Mouse (Mus musculus): ENCODE results near the gene Pdzd11. TPM values are rescaled to one million over a fixed set of nuclear protein-coding genes. Genes with fewer than 3 reads are reported as not detected.

Pdzd11 gene
- polyA plus RNA-seq, 1 experiment from 2014 or later, result 97.0 TPM

DNA sequence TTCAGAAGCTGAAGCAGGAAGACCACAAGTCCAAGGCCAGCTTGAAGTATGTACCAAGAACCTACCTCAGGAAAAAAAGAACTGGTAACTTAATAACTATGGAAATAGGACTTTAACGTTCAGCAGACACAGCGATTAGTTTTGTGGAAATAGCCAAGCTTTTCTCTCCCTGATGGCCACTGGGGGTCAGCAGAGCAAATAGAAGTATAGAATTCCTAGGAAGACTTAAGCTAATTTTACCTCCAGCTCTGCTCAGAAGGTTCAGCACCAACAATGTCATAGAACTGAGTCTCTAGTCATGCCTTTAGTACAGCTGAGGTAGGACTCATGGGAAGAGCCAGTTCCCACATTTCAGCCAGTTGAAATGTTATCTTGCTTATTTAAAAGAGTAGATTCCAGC lies 5.0 kb downstream of the Pdzd11 start:
- H3K4me2 ChIP-seq, result no peak overlapping the region
- 68% methylated on average over 2 of the region's 2 CpGs for WGBS
- no peak overlapping the region for H3K4me3 ChIP-seq (ENCODE audit: low read depth, low read length)
- H3K27ac ChIP-seq (ENCODE audit: low read depth, low read length), result no peak overlapping the region
- no peak for ATAC-seq (replicated peaks; ENCODE audit: low FRiP score)
- H3K36me3 ChIP-seq (ENCODE audit: control insufficient read depth, insufficient read depth, low read length), result no peaks in the 10 kb centered on the region
- peaks cover 10% of the 10 kb centered on the region for H3K27me3 ChIP-seq (replicated peaks; ENCODE audit: control insufficient read depth, insufficient read depth, low read length)
- no peaks in the 10 kb centered on the region for H3K9me3 ChIP-seq (ENCODE audit: control insufficient read depth, low read length)
- H3K4me1 ChIP-seq (replicated peaks; ENCODE audit: control insufficient read depth, insufficient read depth, low read length), result no peaks in the 10 kb centered on the region
- H3K9ac ChIP-seq (ENCODE audit: low read depth, low read length), result no peak overlapping the region
- DNase-seq (ENCODE audit: low spot score), result no peak

DNA sequence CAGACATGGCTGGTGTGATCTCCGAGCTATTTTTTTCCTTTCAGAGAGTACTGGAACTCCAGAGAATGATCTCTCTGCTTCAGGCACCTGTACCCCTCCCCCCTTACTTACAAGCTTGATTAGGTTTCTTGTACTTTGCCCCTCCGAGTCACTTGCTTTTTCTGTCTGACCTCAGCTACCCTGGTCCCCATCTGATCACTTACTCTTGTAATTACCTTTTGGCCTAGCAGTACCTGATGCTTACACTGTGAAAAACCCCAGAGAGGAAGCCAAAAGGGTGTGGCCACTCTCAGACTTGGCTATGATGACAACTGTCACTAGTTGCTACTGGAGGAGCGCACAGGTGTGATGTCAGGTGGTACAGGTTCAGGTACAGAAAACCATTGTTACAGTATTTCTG lies 7.9 kb downstream of the Pdzd11 start:
- DNase-seq (ENCODE audit: low spot score), result no peak
- H3K9me3 ChIP-seq (ENCODE audit: control insufficient read depth, low read length), result no peaks in the 10 kb centered on the region
- 57% methylated on average over 3 of the region's 3 CpGs for WGBS
- no peaks in the 10 kb centered on the region for H3K4me1 ChIP-seq (replicated peaks; ENCODE audit: control insufficient read depth, insufficient read depth, low read length)
- H3K36me3 ChIP-seq (ENCODE audit: control insufficient read depth, insufficient read depth, low read length), result no peaks in the 10 kb centered on the region
- H3K4me2 ChIP-seq, result no peak overlapping the region
- no peak for ATAC-seq (replicated peaks; ENCODE audit: low FRiP score)
- no peak overlapping the region for H3K9ac ChIP-seq (ENCODE audit: low read depth, low read length)
- H3K27me3 ChIP-seq (replicated peaks; ENCODE audit: control insufficient read depth, insufficient read depth, low read length), result peaks cover 13% of the 10 kb centered on the region
- no peak overlapping the region for H3K27ac ChIP-seq (ENCODE audit: low read depth, low read length)
- no peak overlapping the region for H3K4me3 ChIP-seq (ENCODE audit: low read depth, low read length)

DNA sequence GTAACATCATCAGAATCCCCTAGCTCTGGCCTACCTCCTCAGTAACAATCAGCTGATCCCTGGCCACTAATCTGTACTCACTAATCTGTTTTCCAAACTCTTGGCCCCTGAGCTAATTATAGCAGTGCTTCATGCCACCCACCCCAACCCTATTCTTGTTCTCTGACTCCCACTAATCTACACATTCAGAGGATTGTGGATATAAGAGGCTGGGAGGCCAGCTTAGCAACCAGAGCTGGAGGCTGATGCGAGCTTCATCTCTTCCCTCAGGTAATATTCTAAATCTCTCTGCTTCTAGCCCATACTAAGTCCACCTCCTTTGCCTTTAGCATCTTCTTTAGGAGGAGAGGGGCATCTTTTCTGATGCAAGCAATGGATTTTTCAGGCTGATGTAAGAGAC lies 21.1 kb downstream of the Pdzd11 start, which contains the start of gene Arr3:
TSS of gene Arr3 (plus strand) at position 184 of the 400 bp plus-strand sequence.
- no peak within 1 kb of the TSS for H3K4me2 ChIP-seq
- DNase-seq (ENCODE audit: low spot score) (no peak), ATAC-seq (replicated peaks; ENCODE audit: low FRiP score) (no peak)
- 83% methylated on average over 1 of the region's 1 CpGs for WGBS
- H3K36me3 ChIP-seq (ENCODE audit: control insufficient read depth, insufficient read depth, low read length), result no peaks in the 10 kb centered on the region
- no peak within 1 kb of the TSS for H3K9ac ChIP-seq (ENCODE audit: low read depth, low read length)
- no peaks in the 10 kb centered on the region for H3K4me1 ChIP-seq (replicated peaks; ENCODE audit: control insufficient read depth, insufficient read depth, low read length)
- peaks cover 3% of the 10 kb centered on the region; the same call in 1 of the 2 replicates for H3K27me3 ChIP-seq (replicated peaks; ENCODE audit: control insufficient read depth, insufficient read depth, low read length)
- H3K4me3 ChIP-seq (ENCODE audit: low read depth, low read length), result no peak within 1 kb of the TSS
- H3K27ac ChIP-seq (ENCODE audit: low read depth, low read length), result no peak within 1 kb of the TSS
- H3K9me3 ChIP-seq (ENCODE audit: control insufficient read depth, low read length), result no peaks in the 10 kb centered on the region

DNA sequence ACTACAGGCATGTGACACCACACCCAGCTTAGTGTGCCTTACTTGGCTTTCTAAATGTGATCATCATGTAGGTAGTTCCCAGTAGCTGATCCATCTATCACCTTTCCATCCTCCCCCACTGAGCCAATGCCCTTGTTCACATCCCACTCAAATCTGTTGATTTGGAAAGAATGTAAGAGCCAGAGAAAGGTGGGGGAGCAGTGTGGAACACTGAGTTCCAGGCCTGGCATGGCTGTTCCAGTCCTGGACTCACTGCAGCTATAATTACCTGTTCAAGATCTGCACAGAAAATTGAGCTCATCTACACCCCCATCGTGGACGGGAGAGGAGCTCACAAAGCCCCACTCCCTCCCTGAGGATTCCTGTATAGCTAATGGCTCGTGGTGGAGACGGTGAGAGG lies 26.6 kb downstream of the Pdzd11 start:
- H3K27me3 ChIP-seq (replicated peaks; ENCODE audit: control insufficient read depth, insufficient read depth, low read length), result peaks cover 13% of the 10 kb centered on the region
- no peaks in the 10 kb centered on the region for H3K4me1 ChIP-seq (replicated peaks; ENCODE audit: control insufficient read depth, insufficient read depth, low read length)
- no peak overlapping the region for H3K4me3 ChIP-seq (ENCODE audit: low read depth, low read length)
- ATAC-seq (replicated peaks; ENCODE audit: low FRiP score) (no peak), DNase-seq (ENCODE audit: low spot score) (no peak)
- H3K27ac ChIP-seq (ENCODE audit: low read depth, low read length), result no peak overlapping the region
- H3K36me3 ChIP-seq (ENCODE audit: control insufficient read depth, insufficient read depth, low read length), result no peaks in the 10 kb centered on the region
- H3K9me3 ChIP-seq (ENCODE audit: control insufficient read depth, low read length), result no peaks in the 10 kb centered on the region
- 72% methylated on average over 4 of the region's 4 CpGs for WGBS
- H3K9ac ChIP-seq (ENCODE audit: low read depth, low read length), result no peak overlapping the region
- no peak overlapping the region for H3K4me2 ChIP-seq

DNA sequence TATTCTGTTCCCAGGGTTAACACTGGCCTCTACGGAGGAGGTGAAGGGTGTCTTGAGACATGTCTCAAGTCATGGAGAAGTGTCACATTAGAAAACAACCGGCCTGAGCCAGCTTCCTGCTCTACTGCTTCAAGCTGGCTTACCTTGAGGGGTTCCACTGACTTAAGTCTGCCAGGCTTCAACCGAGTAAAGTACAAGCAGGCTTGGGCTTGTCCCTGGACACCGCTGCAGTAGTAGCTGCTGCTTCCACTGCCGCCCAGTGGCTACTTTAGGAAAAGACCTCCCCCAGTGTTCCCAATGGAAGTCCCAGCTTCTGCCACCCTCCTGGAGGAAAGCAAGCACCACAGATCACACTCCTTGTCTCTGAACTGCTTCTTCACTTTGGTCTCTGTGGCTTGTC lies 28.9 kb downstream of the Pdzd11 start:
- Histone ChIP-seq H3K9me3 (ENCODE audit: control insufficient read depth, low read length) (no peaks in the 10 kb centered on the region), H3K27ac (ENCODE audit: low read depth, low read length) (no peak overlapping the region), H3K4me3 (ENCODE audit: low read depth, low read length) (no peak overlapping the region), H3K9ac (ENCODE audit: low read depth, low read length) (no peak overlapping the region), H3K4me2 (no peak overlapping the region), H3K4me1 (replicated peaks; ENCODE audit: control insufficient read depth, insufficient read depth, low read length) (no peaks in the 10 kb centered on the region), H3K36me3 (ENCODE audit: control insufficient read depth, insufficient read depth, low read length) (no peaks in the 10 kb centered on the region), H3K27me3 (replicated peaks; ENCODE audit: control insufficient read depth, insufficient read depth, low read length) (peaks cover 18% of the 10 kb centered on the region)
- DNase-seq (ENCODE audit: low spot score) (no peak), ATAC-seq (replicated peaks; ENCODE audit: low FRiP score) (no peak)
- WGBS, result 25% methylated on average over 5 of the region's 5 CpGs

DNA sequence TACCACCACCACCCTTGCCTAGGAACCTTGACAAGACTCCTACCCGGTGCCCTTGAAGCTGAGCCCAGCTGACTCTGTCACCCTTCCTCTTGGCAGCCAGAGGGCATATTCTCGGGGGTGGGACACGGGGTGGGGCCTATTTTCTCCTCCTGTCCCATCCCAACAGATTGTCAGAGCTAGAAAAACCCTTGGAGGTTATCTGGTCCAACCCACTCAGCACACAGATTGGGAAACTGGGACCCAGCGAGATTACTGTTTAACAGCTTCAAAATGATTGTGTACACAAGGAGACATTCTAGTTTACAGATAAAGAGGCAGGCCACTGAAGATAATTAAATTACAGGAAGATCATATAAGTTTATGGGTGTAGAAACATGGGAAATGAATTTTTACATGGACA lies 31.6 kb downstream of the Pdzd11 start, which contains the start of gene P2ry4:
TSS of gene P2ry4 (minus strand) at position 79 of the 400 bp plus-strand sequence.
- DNase-seq (ENCODE audit: low spot score) (no peak), ATAC-seq (replicated peaks; ENCODE audit: low FRiP score) (no peak)
- 44% methylated on average over 4 of the region's 4 CpGs for WGBS
- Histone ChIP-seq H3K4me1 (replicated peaks; ENCODE audit: control insufficient read depth, insufficient read depth, low read length) (no peaks in the 10 kb centered on the region), H3K36me3 (ENCODE audit: control insufficient read depth, insufficient read depth, low read length) (no peaks in the 10 kb centered on the region), H3K4me2 (no peak within 1 kb of the TSS), H3K9me3 (ENCODE audit: control insufficient read depth, low read length) (no peaks in the 10 kb centered on the region), H3K27ac (ENCODE audit: low read depth, low read length) (no peak within 1 kb of the TSS), H3K27me3 (replicated peaks; ENCODE audit: control insufficient read depth, insufficient read depth, low read length) (peaks cover 19% of the 10 kb centered on the region), H3K9ac (ENCODE audit: low read depth, low read length) (no peak within 1 kb of the TSS), H3K4me3 (ENCODE audit: low read depth, low read length) (no peak within 1 kb of the TSS)

Other genes starting within 250 kb of the Pdzd11 start
- not detected in 2 replicates for gene Otud6a, start 197.6 kb downstream of the Pdzd11 start, polyA plus RNA-seq (2014; fragmentation: Nextera tagmentation; extraction: Ambion mirVana)
- 0.44 and 0.77 TPM in 2 replicates for gene Awat2, start 183.9 kb downstream of the Pdzd11 start, polyA plus RNA-seq (2014; fragmentation: Nextera tagmentation; extraction: Ambion mirVana)
- 39.9 and 40.5 TPM in 2 replicates for gene Igbp1, start 132.3 kb downstream of the Pdzd11 start, polyA plus RNA-seq (2014; fragmentation: Nextera tagmentation; extraction: Ambion mirVana)
- gene Dgat2l6, start 101.7 kb downstream of the Pdzd11 start, polyA plus RNA-seq (2014; fragmentation: Nextera tagmentation; extraction: Ambion mirVana), result not detected in 2 replicates
- not detected in 2 replicates for gene Awat1, start 54.3 kb downstream of the Pdzd11 start, polyA plus RNA-seq (2014; fragmentation: Nextera tagmentation; extraction: Ambion mirVana)
- 0.06 TPM in 1 of 2 replicates, not detected in the other for gene P2ry4, start 31.7 kb downstream of the Pdzd11 start, polyA plus RNA-seq (2014; fragmentation: Nextera tagmentation; extraction: Ambion mirVana)
- not detected in 2 replicates for gene Arr3, start 21.1 kb downstream of the Pdzd11 start, polyA plus RNA-seq (2014; fragmentation: Nextera tagmentation; extraction: Ambion mirVana)
- 33.5 and 35.6 TPM in 2 replicates for gene Kif4, start 831 bp downstream of the Pdzd11 start, polyA plus RNA-seq (2014; fragmentation: Nextera tagmentation; extraction: Ambion mirVana)
- 0.14 and 0.19 TPM in 2 replicates for gene Gdpd2, start 103.3 kb upstream of the Pdzd11 start, polyA plus RNA-seq (2014; fragmentation: Nextera tagmentation; extraction: Ambion mirVana)
- gene Dlg3, start 141.2 kb upstream of the Pdzd11 start, polyA plus RNA-seq (2014; fragmentation: Nextera tagmentation; extraction: Ambion mirVana), result 2.7 and 3.0 TPM in 2 replicates